Mouse (Mus musculus): ENCODE data around the gene H2-K1.

DNA sequence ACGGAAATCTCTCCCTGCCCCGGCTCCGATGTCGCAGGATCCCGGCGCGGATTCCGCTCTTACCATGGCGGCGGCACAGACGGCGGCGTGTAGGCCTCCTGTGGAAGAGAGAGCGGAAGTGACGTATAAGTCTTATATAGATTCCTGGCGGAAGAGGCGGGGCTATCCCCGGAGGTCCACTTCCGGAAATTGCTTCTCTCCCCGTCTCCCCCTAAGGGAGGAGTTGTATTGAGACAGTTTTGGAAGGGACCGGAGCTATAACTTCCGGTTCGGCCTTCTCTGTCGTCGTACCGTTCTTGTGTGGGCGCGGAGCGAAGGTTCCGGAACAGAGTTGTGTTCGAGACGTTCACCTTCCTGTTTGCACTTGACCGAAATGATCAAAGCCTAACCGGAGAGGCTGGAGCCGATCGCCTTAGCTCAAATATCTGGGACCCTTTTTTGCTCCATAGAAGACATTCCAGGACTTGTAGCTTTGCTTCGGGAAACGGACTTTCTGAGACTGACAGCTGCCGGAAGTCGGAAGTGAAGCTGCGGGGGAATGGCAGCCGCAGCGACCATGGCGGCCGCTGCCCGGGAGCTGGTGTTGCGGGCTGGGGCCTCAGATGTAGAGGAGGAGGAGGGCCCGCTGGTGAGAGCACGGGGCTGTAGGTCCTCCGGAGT is 44.5 kb downstream of the H2-K1 start, which contains the start of the genes Vps52 and Rps18:
- TF ChIP-seq POLR2A (IDR thresholded peaks at IDR 0.05; ENCODE audit: low read depth, low read length) = peak; percentile 84
- TF ChIP-seq CTCF (conservative IDR thresholded peaks at IDR 0.05 in 1 of 2, IDR thresholded peaks at IDR 0.05 in 1 of 2; ENCODE audit: low read depth in 2 of 2, low read length in 2 of 2) = no peak
- peak; percentile 95 for TF ChIP-seq TBP (conservative IDR thresholded peaks at IDR 0.05; ENCODE audit: low read depth, low read length)
- TF ChIP-seq E2F4 (IDR thresholded peaks at IDR 0.05; ENCODE audit: insufficient replicate concordance, low read depth, low read length) = no peak
- TF ChIP-seq MEF2A (IDR thresholded peaks at IDR 0.05; ENCODE audit: borderline replicate concordance, low read depth, low read length) = no peak
- peak; percentile 38 for TF ChIP-seq NRF1 (IDR thresholded peaks at IDR 0.05; ENCODE audit: low read depth, low read length)
- no peak for TF ChIP-seq ETS1 (conservative IDR thresholded peaks at IDR 0.05; ENCODE audit: low read depth, low read length)
- peak; percentile 94 for TF ChIP-seq HCFC1 (IDR thresholded peaks at IDR 0.05; ENCODE audit: low read depth, low read length)
- TF ChIP-seq ZMIZ1 (IDR thresholded peaks at IDR 0.05; ENCODE audit: low read depth, low read length) = peak; percentile 47; the same call in 1 of the 2 replicates
- TF ChIP-seq ZC3H11A (IDR thresholded peaks at IDR 0.05; ENCODE audit: low read depth, low read length) = no peak
